Mouse (Mus musculus) forelimb bud, embryonic 11.5 days (tissue): Measurements from ENCODE around the gene Cuedc2.

Experiments used
- DNase-seq: peaks from one replicate; pipeline ENCODE4 v3.0.0-alpha.2; 2012; ENCODE audit warnings: low read depth, low spot score

The Cuedc2 gene

GRCm38 (mm10) chr19:46306751-46307289, 31.7 kb downstream of the Cuedc2 start:
- DNase-seq, result no peak

- DNase-seq, result no peak
Measured at GRCm38 (mm10) chr19:46306268-46306610, 32.3 kb downstream of the Cuedc2 start.

- peak; percentile 80 for DNase-seq
Measured at GRCm38 (mm10) chr19:46305432-46306267, 32.9 kb downstream of the Cuedc2 start.

GRCm38 (mm10) chr19:46304908-46305333, 33.6 kb downstream of the Cuedc2 start:
- DNase-seq, result no peak

GRCm38 (mm10) chr19:46304216-46304841, 34.2 kb downstream of the Cuedc2 start, which contains the start of gene Nfkb2:
Nfkb2 (plus strand) TSS chr19:46304320.
- DNase-seq, result peak; percentile 89

- no peak for DNase-seq
Measured at GRCm38 (mm10) chr19:46303251-46304215, 35.0 kb downstream of the Cuedc2 start.

- no peak for DNase-seq
Measured at GRCm38 (mm10) chr19:46302551-46302950, 36.0 kb downstream of the Cuedc2 start.

GRCm38 (mm10) chr19:46300294-46301045, 38.0 kb downstream of the Cuedc2 start:
- no peak for DNase-seq

- DNase-seq, result no peak
Measured at GRCm38 (mm10) chr19:46296938-46297337, 41.6 kb downstream of the Cuedc2 start.

- DNase-seq, result no peak
Measured at GRCm38 (mm10) chr19:46290535-46291105, 47.9 kb downstream of the Cuedc2 start.

- DNase-seq, result no peak
Measured at GRCm38 (mm10) chr19:46287566-46287965, 50.9 kb downstream of the Cuedc2 start.

- DNase-seq, result no peak
Measured at GRCm38 (mm10) chr19:46286926-46287325, 51.6 kb downstream of the Cuedc2 start.

- no peak for DNase-seq
Measured at GRCm38 (mm10) chr19:46286047-46286446, 52.5 kb downstream of the Cuedc2 start.

- no peak for DNase-seq
Measured at GRCm38 (mm10) chr19:46285631-46286030, 52.9 kb downstream of the Cuedc2 start.

- DNase-seq, result no peak
Measured at GRCm38 (mm10) chr19:46284686-46285085, 53.8 kb downstream of the Cuedc2 start.

GRCm38 (mm10) chr19:46282081-46282849, 56.2 kb downstream of the Cuedc2 start:
- DNase-seq, result no peak
